Mouse (Mus musculus): ENCODE measurements around the gene Nipsnap3a.

The Nipsnap3a gene

DNA sequence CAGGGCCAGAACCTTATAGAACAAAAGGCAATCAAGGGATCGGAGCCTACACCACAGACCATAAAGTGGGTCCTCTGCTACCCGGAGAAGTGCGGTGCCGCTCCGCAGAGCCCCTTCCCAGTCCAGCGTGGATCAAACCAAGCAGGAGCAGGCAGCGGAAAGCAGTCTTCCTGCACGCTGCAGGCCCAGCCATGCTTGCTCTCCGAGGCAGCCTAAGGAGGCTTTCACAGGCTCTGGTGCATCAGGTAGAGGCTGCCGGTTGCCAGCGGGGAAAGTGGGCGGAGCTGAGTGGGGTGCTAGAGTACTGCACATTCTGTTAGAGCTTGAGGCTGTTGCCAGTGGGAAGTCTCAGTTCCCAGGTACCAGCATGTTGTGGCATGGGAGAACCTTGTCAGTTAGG is at the start of gene Nipsnap3a:
Nipsnap3a (plus strand) TSS at position 25 of the 400 bp plus-strand sequence.
- in situ Hi-C loops (cut with MboI), result no loop called here

- in situ Hi-C loops (cut with MboI), result no loop called here
Measured at GRCm38 (mm10) chr4:52946665-52947064, 42.4 kb upstream of the Nipsnap3a start.

- in situ Hi-C loops (cut with MboI), result no loop called here
Measured at GRCm38 (mm10) chr4:52949005-52949404, 40.1 kb upstream of the Nipsnap3a start.

- in situ Hi-C loops (cut with MboI), result no loop called here
Measured at GRCm38 (mm10) chr4:52958693-52959092, 30.4 kb upstream of the Nipsnap3a start.

DNA sequence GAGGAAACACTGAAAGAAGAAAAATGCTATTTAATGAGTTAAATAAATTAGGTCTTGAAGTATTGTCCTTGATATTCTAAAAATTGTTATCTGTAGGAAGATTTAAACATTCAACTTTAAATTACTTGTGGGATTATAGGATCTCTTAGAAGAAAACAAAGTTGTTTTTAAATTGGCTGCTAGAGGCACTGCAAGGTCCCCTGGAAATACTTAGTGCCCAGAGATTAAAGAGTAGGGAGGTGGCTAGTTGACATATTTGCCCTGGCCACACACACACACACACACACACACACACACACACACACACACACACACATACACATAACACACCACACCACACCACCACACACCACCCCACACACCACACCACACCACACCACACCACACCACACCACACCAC is 24.8 kb upstream of the Nipsnap3a start, which contains the start of gene Olfr270:
Olfr270 (plus strand) TSS at position 301 of the 400 bp plus-strand sequence.
- in situ Hi-C loops (cut with MboI), result no loop called here

GRCm38 (mm10) chr4:52985216-52985615 is 3.9 kb upstream of the Nipsnap3a start:
- in situ Hi-C loops (cut with MboI), result no loop called here

DNA sequence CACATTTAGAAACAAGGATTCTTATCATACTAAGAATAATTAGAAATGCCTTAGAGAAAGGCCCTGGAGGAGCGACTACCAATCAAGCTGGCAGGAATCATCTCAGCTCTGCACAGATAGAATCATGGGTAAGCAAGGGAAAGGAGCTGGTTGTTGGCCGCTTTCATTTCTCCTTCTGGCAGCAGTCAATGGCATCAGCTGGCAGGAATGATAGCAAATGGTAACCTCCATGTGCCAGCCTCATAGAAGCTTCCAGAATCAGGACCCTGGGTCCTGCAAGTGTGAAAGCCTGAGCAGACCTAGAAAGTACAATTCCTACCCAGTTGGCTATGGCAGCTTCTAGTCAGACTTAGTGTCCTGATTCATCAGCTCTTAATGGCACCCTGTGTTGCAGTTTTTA is 2.8 kb upstream of the Nipsnap3a start:
- in situ Hi-C loops (cut with MboI), result no loop called here

- in situ Hi-C loops (cut with MboI), result no loop called here
Measured at GRCm38 (mm10) chr4:52999449-52999848, 10.4 kb downstream of the Nipsnap3a start.

DNA sequence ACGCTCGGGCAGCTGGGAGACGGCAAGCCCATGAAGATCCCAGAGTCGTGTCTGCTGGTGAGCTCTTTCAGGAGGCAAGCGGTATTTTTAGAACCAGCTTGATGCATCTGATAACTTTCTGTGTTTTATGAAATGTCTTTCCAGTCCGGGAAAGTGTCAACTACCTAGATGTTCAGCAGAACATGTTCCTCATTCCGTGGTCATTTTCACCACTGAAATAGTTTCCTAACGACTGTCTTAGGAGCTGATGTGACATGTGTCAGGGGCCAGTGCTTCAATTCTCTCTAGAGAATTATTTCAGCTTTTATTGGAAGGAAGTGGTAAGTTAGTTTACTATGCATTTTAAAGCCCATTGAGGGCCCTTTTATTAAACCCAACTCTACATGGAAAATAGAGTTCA is 11.1 kb downstream of the Nipsnap3a start:
- in situ Hi-C loops (cut with MboI), result loop anchor here (25.0 kb wide), 1 partner anchor 563 kb away; the partner anchor contains the start of gene Smc2

GRCm38 (mm10) chr4:53009183-53009582 is 20.1 kb downstream of the Nipsnap3a start:
- in situ Hi-C loops (cut with MboI), result loop anchor here (25.0 kb wide), 1 partner anchor 572 kb away; the partner anchor contains the start of gene Smc2

DNA sequence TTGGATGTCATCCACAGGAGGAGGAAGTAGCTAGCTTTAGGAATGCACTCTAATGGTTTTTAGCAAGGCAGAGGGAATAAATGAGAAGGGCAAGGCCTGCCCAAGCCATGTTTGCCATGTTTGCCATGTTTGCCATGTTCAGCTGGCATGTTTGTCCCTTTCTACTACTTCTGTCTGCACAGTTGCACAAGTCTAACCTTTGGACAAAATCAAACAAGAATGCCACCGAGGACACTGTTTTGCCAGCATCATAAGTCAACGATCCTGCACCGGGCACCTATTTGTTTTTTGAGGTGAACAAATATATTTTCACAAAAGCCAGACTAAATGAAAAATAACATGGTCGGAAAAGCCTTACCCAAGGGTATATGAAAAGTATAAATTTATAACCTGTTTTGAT is 20.8 kb downstream of the Nipsnap3a start:
- in situ Hi-C loops (cut with MboI), result loop anchor here (25.0 kb wide), 1 partner anchor 573 kb away; the partner anchor contains the start of gene Smc2

GRCm38 (mm10) chr4:53011732-53012361 is 22.8 kb downstream of the Nipsnap3a start, which contains the start of gene Nipsnap3b:
Gene Nipsnap3b (plus strand): TSS chr4:53011880.
- in situ Hi-C loops (cut with MboI), result loop anchor here (25.0 kb wide), 1 partner anchor 575 kb away; the partner anchor contains the start of gene Smc2

DNA sequence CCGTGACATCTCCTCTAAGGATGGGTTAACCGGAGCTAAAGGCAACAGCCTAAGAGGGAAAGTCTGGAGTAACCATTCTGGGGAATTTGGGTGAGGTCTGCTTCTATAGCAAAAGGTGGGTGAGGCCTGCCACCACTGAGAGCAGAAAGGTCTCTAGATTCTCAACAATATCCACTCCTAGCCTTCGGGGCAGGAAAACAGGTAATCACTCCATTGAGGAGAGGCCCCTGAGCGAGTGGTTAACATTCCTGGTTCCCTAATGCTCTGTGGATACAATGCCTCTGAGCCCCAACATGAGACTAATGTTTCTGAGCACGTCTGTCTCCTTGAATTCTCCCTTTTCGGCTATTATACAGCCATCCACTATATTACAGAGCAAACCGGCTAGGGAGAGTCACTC is 25.3 kb downstream of the Nipsnap3a start:
- in situ Hi-C loops (cut with MboI), result loop anchor here (25.0 kb wide), 1 partner anchor 577 kb away; the partner anchor contains the start of gene Smc2

DNA sequence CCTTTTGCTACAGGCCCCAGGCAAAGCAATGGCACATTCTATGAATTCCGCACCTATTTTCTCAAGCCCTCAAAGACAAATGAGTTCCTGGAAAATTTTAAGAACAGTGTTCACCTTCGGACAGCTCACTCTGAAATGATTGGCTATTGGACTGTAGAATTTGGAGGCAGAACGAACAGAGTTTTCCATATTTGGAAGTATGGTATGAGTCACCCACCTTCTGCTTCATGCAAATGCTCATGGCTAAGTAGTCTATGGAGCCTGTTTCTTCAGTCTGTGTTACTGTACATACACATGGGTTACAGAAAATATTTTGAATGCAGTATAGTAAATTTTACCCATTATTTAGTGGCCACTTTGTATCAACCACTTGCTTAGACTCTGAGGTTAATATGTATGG is 26.0 kb downstream of the Nipsnap3a start:
- in situ Hi-C loops (cut with MboI), result loop anchor here (25.0 kb wide), 1 partner anchor 578 kb away; the partner anchor contains the start of gene Smc2

GRCm38 (mm10) chr4:53018392-53018791 is 29.3 kb downstream of the Nipsnap3a start:
- in situ Hi-C loops (cut with MboI), result loop anchor here (25.0 kb wide), 1 partner anchor 581 kb away; the partner anchor contains the start of gene Smc2

GRCm38 (mm10) chr4:53023189-53023925 is 34.3 kb downstream of the Nipsnap3a start:
- in situ Hi-C loops (cut with MboI), result loop anchor here (25.0 kb wide), 1 partner anchor 586 kb away; the partner anchor contains the start of gene Smc2

- in situ Hi-C loops (cut with MboI), result loop anchor here (25.0 kb wide), 1 partner anchor 587 kb away; the partner anchor contains the start of gene Smc2
Measured at GRCm38 (mm10) chr4:53024397-53024796, 35.3 kb downstream of the Nipsnap3a start.

GRCm38 (mm10) chr4:53027811-53028210 is 38.7 kb downstream of the Nipsnap3a start:
- in situ Hi-C loops (cut with MboI), result no loop called here

- in situ Hi-C loops (cut with MboI), result no loop called here
Measured at GRCm38 (mm10) chr4:53030326-53030948, 41.4 kb downstream of the Nipsnap3a start.

- in situ Hi-C loops (cut with MboI), result no loop called here
Measured at GRCm38 (mm10) chr4:53043819-53044218, 54.7 kb downstream of the Nipsnap3a start.

GRCm38 (mm10) chr4:53045807-53046206 is 56.7 kb downstream of the Nipsnap3a start:
- in situ Hi-C loops (cut with MboI), result no loop called here
